Mouse (Mus musculus): ENCODE results near the gene Lamtor2. TPM values are rescaled to one million over a fixed set of nuclear protein-coding genes. Genes with fewer than 3 reads are reported as not detected.

The Lamtor2 gene
- polyA plus RNA-seq, 1 experiment from 2014 or later: 188 TPM

DNA sequence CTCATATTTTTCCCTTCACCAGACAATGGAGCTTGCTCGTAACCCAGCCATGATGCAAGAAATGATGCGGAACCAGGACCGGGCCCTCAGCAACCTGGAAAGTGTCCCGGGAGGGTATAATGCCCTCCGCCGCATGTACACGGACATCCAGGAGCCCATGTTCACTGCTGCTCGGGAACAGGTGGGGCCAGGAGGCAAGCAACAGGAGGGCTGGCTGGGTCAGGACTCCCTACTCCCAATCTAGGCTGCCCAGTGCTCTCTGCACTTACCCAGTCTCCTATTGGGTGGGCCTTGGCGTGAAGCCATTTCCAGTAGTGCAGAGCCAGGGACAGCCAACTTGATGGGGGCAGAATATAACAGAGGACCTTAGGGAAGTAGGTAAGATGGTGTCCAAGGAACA, 6.7 kb upstream of the Lamtor2 start:
- Histone ChIP-seq H3K4me1 (ENCODE audit: control insufficient read depth, insufficient read depth, low read length) (peaks cover 7% of the 10 kb centered on the region; the same call in 1 of the 2 replicates), H3K36me3 (ENCODE audit: control insufficient read depth, insufficient read depth, low read length) (peaks cover 25% of the 10 kb centered on the region)

GRCm38 (mm10) chr3:88556616-88557015, 3.7 kb upstream of the Lamtor2 start:
- WGBS: 93% methylated on average over 8 of the region's 8 CpGs
- no peak for ATAC-seq (ENCODE audit: insufficient read depth, low FRiP score)
- Histone ChIP-seq H3K36me3 (ENCODE audit: control insufficient read depth, insufficient read depth, low read length) (peaks cover 13% of the 10 kb centered on the region), H3K9me3 (replicated peaks; ENCODE audit: control insufficient read depth, low read length) (no peaks in the 10 kb centered on the region), H3K4me3 (replicated peaks; ENCODE audit: low read length) (no peak overlapping the region), H3K4me2 (ENCODE audit: low read depth, low read length) (no peak overlapping the region), H3K27me3 (ENCODE audit: control insufficient read depth, insufficient read depth, low read length) (no peaks in the 10 kb centered on the region), H3K4me1 (ENCODE audit: control insufficient read depth, insufficient read depth, low read length) (peaks cover 17% of the 10 kb centered on the region), H3K27ac (ENCODE audit: low read length) (no peak overlapping the region), H3K9ac (ENCODE audit: low read length) (no peak overlapping the region)

More for the DNA sequence above, 6.7 kb upstream of the Lamtor2 start:
- H3K4me2 ChIP-seq (ENCODE audit: low read depth, low read length): no peak overlapping the region
- no peak for ATAC-seq (ENCODE audit: insufficient read depth, low FRiP score)
- no peak overlapping the region for H3K4me3 ChIP-seq (replicated peaks; ENCODE audit: low read length)
- H3K27me3 ChIP-seq (ENCODE audit: control insufficient read depth, insufficient read depth, low read length): no peaks in the 10 kb centered on the region
- no peaks in the 10 kb centered on the region for H3K9me3 ChIP-seq (replicated peaks; ENCODE audit: control insufficient read depth, low read length)
- WGBS: 96% methylated on average over 9 of the region's 9 CpGs
- no peak overlapping the region for H3K27ac ChIP-seq (ENCODE audit: low read length)
- no peak overlapping the region for H3K9ac ChIP-seq (ENCODE audit: low read length)

- Histone ChIP-seq H3K4me1 (ENCODE audit: control insufficient read depth, insufficient read depth, low read length) (peaks cover 20% of the 10 kb centered on the region), H3K9ac (ENCODE audit: low read length) (no peak overlapping the region), H3K27ac (ENCODE audit: low read length) (no peak overlapping the region), H3K4me3 (replicated peaks; ENCODE audit: low read length) (no peak overlapping the region), H3K9me3 (replicated peaks; ENCODE audit: control insufficient read depth, low read length) (no peaks in the 10 kb centered on the region), H3K36me3 (ENCODE audit: control insufficient read depth, insufficient read depth, low read length) (peaks cover 13% of the 10 kb centered on the region), H3K4me2 (ENCODE audit: low read depth, low read length) (no peak overlapping the region), H3K27me3 (ENCODE audit: control insufficient read depth, insufficient read depth, low read length) (no peaks in the 10 kb centered on the region)
- ATAC-seq (ENCODE audit: insufficient read depth, low FRiP score): no peak
- 92% methylated on average over 6 of the region's 6 CpGs for WGBS
Measured at GRCm38 (mm10) chr3:88555731-88556130, 2.9 kb upstream of the Lamtor2 start.

DNA sequence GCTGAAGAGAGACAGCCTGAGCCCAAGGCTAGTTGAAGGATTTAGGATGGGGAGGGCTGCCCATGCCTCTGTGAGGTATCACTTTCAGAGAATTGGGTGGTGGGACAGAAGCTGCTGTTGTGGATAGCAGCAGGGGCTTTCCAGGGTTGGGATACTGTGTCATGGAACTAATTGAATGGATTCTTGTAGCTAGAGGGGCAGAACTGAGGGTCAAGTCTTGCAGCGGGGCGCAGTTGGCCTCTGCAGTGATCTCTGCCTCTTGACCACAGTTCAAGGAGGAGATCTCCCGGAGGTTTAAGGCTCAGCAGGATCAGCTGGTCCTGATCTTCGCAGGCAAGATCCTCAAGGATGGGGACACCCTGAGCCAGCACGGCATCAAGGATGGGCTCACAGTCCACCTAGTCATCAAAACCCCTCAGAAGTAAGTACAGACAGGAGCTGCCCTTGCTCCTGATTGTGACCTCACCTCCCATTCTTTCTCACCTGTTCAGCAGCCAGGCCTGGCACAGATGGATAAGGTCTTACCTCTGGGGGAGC, 2.3 kb upstream of the Lamtor2 start:
- H3K9me3 ChIP-seq (replicated peaks; ENCODE audit: control insufficient read depth, low read length): no peaks in the 10 kb centered on the region
- H3K27me3 ChIP-seq (ENCODE audit: control insufficient read depth, insufficient read depth, low read length): no peaks in the 10 kb centered on the region
- 0 out of 2 replicates have a peak overlapping the region, but pooled peaks have one; percentile 6 for H3K9ac ChIP-seq (ENCODE audit: low read length)
- peaks cover 20% of the 10 kb centered on the region for H3K4me1 ChIP-seq (ENCODE audit: control insufficient read depth, insufficient read depth, low read length)
- no peak overlapping the region for H3K4me3 ChIP-seq (replicated peaks; ENCODE audit: low read length)
- no peak overlapping the region for H3K27ac ChIP-seq (ENCODE audit: low read length)
- 90% methylated on average over 5 of the region's 5 CpGs for WGBS
- H3K36me3 ChIP-seq (ENCODE audit: control insufficient read depth, insufficient read depth, low read length): peaks cover 12% of the 10 kb centered on the region
- ATAC-seq (ENCODE audit: insufficient read depth, low FRiP score): no peak
- H3K4me2 ChIP-seq (ENCODE audit: low read depth, low read length): peak overlapping the region; percentile 87; the same call in 1 of the 2 replicates

GRCm38 (mm10) chr3:88553880-88554586, 1.2 kb upstream of the Lamtor2 start:
- peak overlapping the region; percentile 67 for H3K4me3 ChIP-seq (replicated peaks; ENCODE audit: low read length)
- H3K9me3 ChIP-seq (replicated peaks; ENCODE audit: control insufficient read depth, low read length): no peaks in the 10 kb centered on the region
- peak overlapping the region; percentile 87 for H3K4me2 ChIP-seq (ENCODE audit: low read depth, low read length)
- peak overlapping the region; percentile 99 for H3K27ac ChIP-seq (ENCODE audit: low read length)
- peak; percentile 20 for ATAC-seq (ENCODE audit: insufficient read depth, low FRiP score)
- peaks cover 20% of the 10 kb centered on the region for H3K4me1 ChIP-seq (ENCODE audit: control insufficient read depth, insufficient read depth, low read length)
- no peaks in the 10 kb centered on the region for H3K27me3 ChIP-seq (ENCODE audit: control insufficient read depth, insufficient read depth, low read length)
- WGBS: under 1% methylated on average over 41 of the region's 41 CpGs
- H3K36me3 ChIP-seq (ENCODE audit: control insufficient read depth, insufficient read depth, low read length): peaks cover 5% of the 10 kb centered on the region
- peak overlapping the region; percentile 85 for H3K9ac ChIP-seq (ENCODE audit: low read length)

GRCm38 (mm10) chr3:88553525-88553879, 628 bp upstream of the Lamtor2 start, which contains the start of gene Ubqln4:
TSS of gene Ubqln4 (plus strand) at chr3:88553758.
- Histone ChIP-seq H3K4me1 (ENCODE audit: control insufficient read depth, insufficient read depth, low read length) (peaks cover 20% of the 10 kb centered on the region), H3K36me3 (ENCODE audit: control insufficient read depth, insufficient read depth, low read length) (peaks cover 4% of the 10 kb centered on the region), H3K4me3 (replicated peaks; ENCODE audit: low read length) (peak within 1 kb of the TSS; percentile 67), H3K4me2 (ENCODE audit: low read depth, low read length) (peak within 1 kb of the TSS; percentile 87), H3K27me3 (ENCODE audit: control insufficient read depth, insufficient read depth, low read length) (no peaks in the 10 kb centered on the region), H3K27ac (ENCODE audit: low read length) (peak within 1 kb of the TSS; percentile 99), H3K9ac (ENCODE audit: low read length) (peak within 1 kb of the TSS; percentile 86), H3K9me3 (replicated peaks; ENCODE audit: control insufficient read depth, low read length) (no peaks in the 10 kb centered on the region)
- peak; percentile 91 for ATAC-seq (ENCODE audit: insufficient read depth, low FRiP score)
- under 1% methylated on average over 36 of the region's 37 CpGs for WGBS

GRCm38 (mm10) chr3:88552082-88552645, 710 bp downstream of the Lamtor2 start:
- H3K9me3 ChIP-seq (replicated peaks; ENCODE audit: control insufficient read depth, low read length): no peaks in the 10 kb centered on the region
- peak overlapping the region; percentile 99 for H3K27ac ChIP-seq (ENCODE audit: low read length)
- H3K9ac ChIP-seq (ENCODE audit: low read length): peak overlapping the region; percentile 86
- peak overlapping the region; percentile 87 for H3K4me2 ChIP-seq (ENCODE audit: low read depth, low read length)
- H3K27me3 ChIP-seq (ENCODE audit: control insufficient read depth, insufficient read depth, low read length): no peaks in the 10 kb centered on the region
- H3K36me3 ChIP-seq (ENCODE audit: control insufficient read depth, insufficient read depth, low read length): no peaks in the 10 kb centered on the region; the same call in 1 of the 2 replicates
- H3K4me3 ChIP-seq (replicated peaks; ENCODE audit: low read length): peak overlapping the region; percentile 67
- WGBS: 14% methylated on average over 16 of the region's 16 CpGs
- no peak for ATAC-seq (ENCODE audit: insufficient read depth, low FRiP score)
- H3K4me1 ChIP-seq (ENCODE audit: control insufficient read depth, insufficient read depth, low read length): peaks cover 20% of the 10 kb centered on the region

GRCm38 (mm10) chr3:88551586-88551985, 1.3 kb downstream of the Lamtor2 start:
- no peak overlapping the region for H3K27ac ChIP-seq (ENCODE audit: low read length)
- H3K4me1 ChIP-seq (ENCODE audit: control insufficient read depth, insufficient read depth, low read length): peaks cover 20% of the 10 kb centered on the region
- no peaks in the 10 kb centered on the region for H3K9me3 ChIP-seq (replicated peaks; ENCODE audit: control insufficient read depth, low read length)
- H3K36me3 ChIP-seq (ENCODE audit: control insufficient read depth, insufficient read depth, low read length): no peaks in the 10 kb centered on the region
- 80% methylated on average over 4 of the region's 4 CpGs for WGBS
- H3K27me3 ChIP-seq (ENCODE audit: control insufficient read depth, insufficient read depth, low read length): no peaks in the 10 kb centered on the region
- H3K4me3 ChIP-seq (replicated peaks; ENCODE audit: low read length): peak overlapping the region; percentile 67
- H3K4me2 ChIP-seq (ENCODE audit: low read depth, low read length): peak overlapping the region; percentile 87
- no peak for ATAC-seq (ENCODE audit: insufficient read depth, low FRiP score)
- H3K9ac ChIP-seq (ENCODE audit: low read length): peak overlapping the region; percentile 86; the same call in 1 of the 2 replicates

Data from stomach, embryonic 16.5 days (tissue).